Mouse (Mus musculus): ENCODE measurements around the gene Rnf222.

- TF ChIP-seq CTCF (IDR thresholded peaks at IDR 0.05; ENCODE audit: extremely low read depth, insufficient read depth, insufficient read length, insufficient replicate concordance): no peak
- TF ChIP-seq POLR2A (IDR thresholded peaks at IDR 0.05; ENCODE audit: low read depth, low read length): no peak
Measured at GRCm38 (mm10) chr11:68878811-68879210, 9.5 kb upstream of the Rnf222 start.

Measured in spleen, adult 2 months (tissue).